Mouse (Mus musculus): ENCODE results near the gene Psmb11. TPM values are rescaled to one million over a fixed set of nuclear protein-coding genes. Genes with fewer than 3 reads are reported as not detected.

The Psmb11 gene
- total RNA-seq, 2 experiments from 2014 or later: 0.21 to 0.25 TPM

Small RNAs within 50 kb of the gene (microRNA-seq; reads per million reads assigned to microRNA genes)
- gene Mir686 (0 reads per million in 2 experiments), gene Mir6948 (0.22 to 0.78 reads per million in 2 experiments)

Other genes starting within 250 kb of the Psmb11 start
- gene Slc7a7, start 203.7 kb upstream of the Psmb11 start, total RNA-seq (2021): 1 to 10 TPM; 2.5 to 2.7 TPM
- 100 to 1,000 TPM; 109 to 138 TPM for gene Mrpl52, start 194.5 kb upstream of the Psmb11 start, total RNA-seq (2021)
- gene Mmp14, start 189.8 kb upstream of the Psmb11 start, total RNA-seq (2021): 10 to 100 TPM; 39.1 to 41.0 TPM
- gene Lrp10, start 157.3 kb upstream of the Psmb11 start, total RNA-seq (2021): 10 to 100 TPM; 40.3 to 42.2 TPM
- 10 to 100 TPM; 26.9 to 31.5 TPM for gene Rem2, start 145.3 kb upstream of the Psmb11 start, total RNA-seq (2021)
- 10 to 100 TPM; 82.2 to 91.8 TPM for gene Prmt5, start 103.9 kb upstream of the Psmb11 start, total RNA-seq (2021)
- gene Haus4, start 66.8 kb upstream of the Psmb11 start, total RNA-seq (2021): 1 to 10 TPM; 4.7 to 6.7 TPM
- gene Ajuba, start 43.9 kb upstream of the Psmb11 start, total RNA-seq (2021): 1 to 10 TPM; 3.8 to 4.3 TPM
- gene 4931414P19Rik, start 15.4 kb upstream of the Psmb11 start, total RNA-seq (2021): 1 to 10 TPM; 5.1 to 5.5 TPM
- gene Psmb5, start 3.4 kb upstream of the Psmb11 start, total RNA-seq (2021): 100 to 1,000 TPM; 201 to 217 TPM
- not detected for gene Gm17606, start 19.5 kb downstream of the Psmb11 start, total RNA-seq (2021)
- gene Cdh24, start 19.9 kb downstream of the Psmb11 start, total RNA-seq (2021): 10 to 100 TPM; 14.7 to 17.2 TPM
- 10 to 100 TPM; 25.5 to 28.1 TPM for gene 1700123O20Rik, start 64.8 kb downstream of the Psmb11 start, total RNA-seq (2021)
- gene Acin1, start 65.5 kb downstream of the Psmb11 start, total RNA-seq (2021): 100 to 1,000 TPM; 208 to 213 TPM
- not detected for gene Gm29776, start 77.4 kb downstream of the Psmb11 start, total RNA-seq (2021)
- not detected for gene Cebpe, start 90.7 kb downstream of the Psmb11 start, total RNA-seq (2021)
- gene Slc7a8, start 160.5 kb downstream of the Psmb11 start, total RNA-seq (2021): 10 to 100 TPM; 63.7 to 66.3 TPM
- not detected for gene Rnf212b, start 192.7 kb downstream of the Psmb11 start, total RNA-seq (2021)
- 10 to 100 TPM; 16.6 to 16.8 TPM for gene Homez, start 249.5 kb downstream of the Psmb11 start, total RNA-seq (2021)

Data from layer of hippocampus, postnatal 10 days (tissue).